Comparison of ENCODE assay signal across 8 mouse cellular contexts in genomic region chr2:84810886-84811577, GRCm38 (mm10). TPM values are rescaled to one million over a fixed set of nuclear protein-coding genes. Genes with fewer than 3 reads are reported as not detected.
DNase-seq lines count a peak whose midpoint lies in the region; ATAC-seq and TF ChIP-seq lines count a peak whose summit lies in the region.

No protein-coding gene starts in this region.

- no peak overlapping the region for H3K27ac ChIP-seq in forebrain, embryonic 14.5 days (ENCODE audit: low read depth, low read length)
- H3K27ac ChIP-seq in liver, embryonic 14.5 days, result peak overlapping the region; percentile 99
- 0 out of 2 replicates have a peak overlapping the region, but pooled peaks have one; percentile 41 for H3K27ac ChIP-seq in stomach, embryonic 15.5 days

- H3K4me3 ChIP-seq in forebrain, embryonic 14.5 days (ENCODE audit: low read depth, low read length), result no peak overlapping the region
- H3K4me3 ChIP-seq in liver, embryonic 14.5 days (ENCODE audit: insufficient read depth in 1 of 2, low read depth in 2 of 2, low read length in 2 of 2), result peak overlapping the region; percentile 6 to 49; a peak in 3 of 4 replicates
- peak overlapping the region; percentile 31 for H3K4me3 ChIP-seq in stomach, embryonic 15.5 days (replicated peaks)

- H3K36me3 ChIP-seq in forebrain, embryonic 14.5 days (ENCODE audit: control insufficient read depth, insufficient read depth, low read length), result no peaks in the 10 kb centered on the region
- H3K36me3 ChIP-seq in liver, embryonic 14.5 days (replicated peaks; ENCODE audit: control insufficient read depth, insufficient read depth, low read depth), result peaks cover 44% of the 10 kb centered on the region
- H3K36me3 ChIP-seq in stomach, embryonic 15.5 days, result no peaks in the 10 kb centered on the region

- peak; percentile 71 for ATAC-seq in cerebellum, adult (ENCODE audit: insufficient number of reproducible peaks, low FRiP score, low TSS enrichment)
- ATAC-seq in forebrain, embryonic 14.5 days, result peak; percentile 81
- peak; percentile 9 for ATAC-seq in liver, embryonic 14.5 days (ENCODE audit: insufficient read depth)
- peak; percentile 30 for ATAC-seq in stomach, embryonic 15.5 days (ENCODE audit: insufficient read depth, low FRiP score, low read depth)

- peaks cover 8% of the 10 kb centered on the region for H3K4me1 ChIP-seq in forebrain, embryonic 14.5 days (ENCODE audit: control insufficient read depth, insufficient read depth, low read length)
- peaks cover 42 to 46% of the 10 kb centered on the region in 2 experiments for H3K4me1 ChIP-seq in liver, embryonic 14.5 days (replicated peaks; ENCODE audit: control insufficient read depth in 2 of 2, insufficient read depth in 2 of 2, low read length in 1 of 2)
- peaks cover 8% of the 10 kb centered on the region for H3K4me1 ChIP-seq in stomach, embryonic 15.5 days

- peak; percentile 67 to 83 for DNase-seq in CD8-positive naive resting alpha-beta T cell, adult 2 months (ENCODE audit: low read depth in 2 of 2, low spot score in 2 of 2)
- peak; percentile 84 for DNase-seq in forebrain, embryonic 14.5 days (ENCODE audit: low spot score)
- peak; percentile 91 to 95 for DNase-seq in heart, postnatal 10 days
- peak; percentile 91 to 93 for DNase-seq in kidney, postnatal 4 days
- peak; percentile 77 to 87 (median 81) for DNase-seq in liver, embryonic 14.5 days (ENCODE audit: low read depth in 3 of 3, low spot score in 3 of 3)
- DNase-seq in neural tube, embryonic 10.5 days (ENCODE audit: extremely low spot score, low spot score), result peak; percentile 86

- WGBS in forebrain, embryonic 14.5 days, result 38% methylated on average over 26 of the region's 26 CpGs
- WGBS in liver, embryonic 14.5 days (ENCODE audit: insufficient replicate concordance), result 21% methylated on average over 26 of the region's 26 CpGs
- WGBS in stomach, embryonic 15.5 days, result 26% methylated on average over 26 of the region's 26 CpGs

- intact Hi-C loops in heart, postnatal 10 days (cut with DNase I), result no loop called here

- no peaks in the 10 kb centered on the region for H3K27me3 ChIP-seq in forebrain, embryonic 14.5 days (replicated peaks; ENCODE audit: control insufficient read depth, insufficient read depth, low read length)
- H3K27me3 ChIP-seq in liver, embryonic 14.5 days (ENCODE audit: control insufficient read depth, insufficient read depth, low read length), result no peaks in the 10 kb centered on the region
- no peaks in the 10 kb centered on the region for H3K27me3 ChIP-seq in stomach, embryonic 15.5 days (replicated peaks)

- peak; percentile 95 for TF ChIP-seq CTCF in liver, embryonic 14.5 days (IDR thresholded peaks at IDR 0.05; ENCODE audit: low read depth)

- H3K9me3 ChIP-seq in forebrain, embryonic 14.5 days (replicated peaks; ENCODE audit: control insufficient read depth, low read length), result no peaks in the 10 kb centered on the region
- no peaks in the 10 kb centered on the region for H3K9me3 ChIP-seq in liver, embryonic 14.5 days (ENCODE audit: control insufficient read depth, low read length)
- no peaks in the 10 kb centered on the region for H3K9me3 ChIP-seq in stomach, embryonic 15.5 days

- peak overlapping the region; percentile 42 for H3K4me2 ChIP-seq in forebrain, embryonic 14.5 days (ENCODE audit: low read length)
- H3K4me2 ChIP-seq in liver, embryonic 14.5 days (ENCODE audit: low read depth), result peak overlapping the region; percentile 91
- H3K4me2 ChIP-seq in stomach, embryonic 15.5 days, result peak overlapping the region; percentile 52

- no peak; the same call in 1 of the 2 replicates for TF ChIP-seq EP300 in liver, embryonic 14.5 days (IDR thresholded peaks at IDR 0.05; ENCODE audit: low read depth)

- no peak overlapping the region for H3K9ac ChIP-seq in forebrain, embryonic 14.5 days (ENCODE audit: low read length)
- H3K9ac ChIP-seq in liver, embryonic 14.5 days (replicated peaks), result peak overlapping the region; percentile 53
- H3K9ac ChIP-seq in stomach, embryonic 15.5 days, result no peak overlapping the region

RNA-seq across cellular contexts. Expression of gene Smtnl1, which starts 11.4 kb away (rescaled TPM):
- not detected in 2 replicates for polyA plus RNA-seq in forebrain, embryonic 14.5 days (2014; fragmentation: Nextera tagmentation; extraction: Ambion mirVana)
- under 1 TPM in 1 of 2 experiments, not detected in 1; 0.14 TPM for total RNA-seq in heart, postnatal 10 days (2021)
- polyA plus RNA-seq in liver, embryonic 14.5 days (2012; rRNA removed), result 0.09 and 0.38 TPM in 2 replicates
- 0.23 and 0.25 TPM in 2 replicates for polyA plus RNA-seq in liver, embryonic 14.5 days (2014; fragmentation: Nextera tagmentation; extraction: Ambion mirVana)
- polyA plus RNA-seq in stomach, embryonic 15.5 days (2015; fragmentation: Nextera tagmentation; extraction: Ambion mirVana), result 0.08 and 0.19 TPM in 2 replicates

RNA-seq across cellular contexts. Expression of gene Ube2l6, which starts 12.4 kb away (rescaled TPM):
- polyA plus RNA-seq in forebrain, embryonic 14.5 days (2014; fragmentation: Nextera tagmentation; extraction: Ambion mirVana), result 21.8 and 23.7 TPM in 2 replicates
- total RNA-seq in heart, postnatal 10 days (2021), result 10 to 100 TPM; 22.3 to 36.8 TPM
- 243 and 304 TPM in 2 replicates for polyA plus RNA-seq in liver, embryonic 14.5 days (2012; rRNA removed)
- 469 and 479 TPM in 2 replicates for polyA plus RNA-seq in liver, embryonic 14.5 days (2014; fragmentation: Nextera tagmentation; extraction: Ambion mirVana)
- 52.7 and 79.0 TPM in 2 replicates for polyA plus RNA-seq in stomach, embryonic 15.5 days (2015; fragmentation: Nextera tagmentation; extraction: Ambion mirVana)

RNA-seq across cellular contexts. Expression of gene Timm10, which starts 15.8 kb away (rescaled TPM):
- 70.2 and 90.7 TPM in 2 replicates for polyA plus RNA-seq in forebrain, embryonic 14.5 days (2014; fragmentation: Nextera tagmentation; extraction: Ambion mirVana)
- total RNA-seq in heart, postnatal 10 days (2021), result 100 to 1,000 TPM; 122 to 124 TPM
- 39.8 and 46.6 TPM in 2 replicates for polyA plus RNA-seq in liver, embryonic 14.5 days (2012; rRNA removed)
- 40.6 and 41.5 TPM in 2 replicates for polyA plus RNA-seq in liver, embryonic 14.5 days (2014; fragmentation: Nextera tagmentation; extraction: Ambion mirVana)
- polyA plus RNA-seq in stomach, embryonic 15.5 days (2015; fragmentation: Nextera tagmentation; extraction: Ambion mirVana), result 47.2 and 50.4 TPM in 2 replicates

RNA-seq across cellular contexts. Expression of gene Slc43a1, which starts 27.6 kb away (rescaled TPM):
- polyA plus RNA-seq in forebrain, embryonic 14.5 days (2014; fragmentation: Nextera tagmentation; extraction: Ambion mirVana), result 3.4 and 4.0 TPM in 2 replicates
- 1 to 10 TPM; 2.2 to 3.4 TPM for total RNA-seq in heart, postnatal 10 days (2021)
- polyA plus RNA-seq in liver, embryonic 14.5 days (2012; rRNA removed), result 144 and 151 TPM in 2 replicates
- 174 and 198 TPM in 2 replicates for polyA plus RNA-seq in liver, embryonic 14.5 days (2014; fragmentation: Nextera tagmentation; extraction: Ambion mirVana)
- 19.5 and 26.3 TPM in 2 replicates for polyA plus RNA-seq in stomach, embryonic 15.5 days (2015; fragmentation: Nextera tagmentation; extraction: Ambion mirVana)

RNA-seq across cellular contexts. Expression of gene Serping1, which starts 35.8 kb away (rescaled TPM):
- polyA plus RNA-seq in forebrain, embryonic 14.5 days (2014; fragmentation: Nextera tagmentation; extraction: Ambion mirVana), result 32.1 and 32.7 TPM in 2 replicates
- total RNA-seq in heart, postnatal 10 days (2021), result 10 to 100 TPM; 59.2 to 60.4 TPM
- 32.4 and 35.4 TPM in 2 replicates for polyA plus RNA-seq in liver, embryonic 14.5 days (2012; rRNA removed)
- polyA plus RNA-seq in liver, embryonic 14.5 days (2014; fragmentation: Nextera tagmentation; extraction: Ambion mirVana), result 45.4 and 61.5 TPM in 2 replicates
- polyA plus RNA-seq in stomach, embryonic 15.5 days (2015; fragmentation: Nextera tagmentation; extraction: Ambion mirVana), result 76.0 and 79.6 TPM in 2 replicates

Comparison
In these comparisons a context has a peak if more than half of its experiments do, and no peak if none do; other contexts are left out.
1. ATAC-seq: peak in every context shown above with its lines; median percentile 81 in forebrain, embryonic 14.5 days; 71 in cerebellum, adult; 30 in stomach, embryonic 15.5 days; 9 in liver, embryonic 14.5 days.